Mouse (Mus musculus) liver, embryonic 14.5 days (tissue): ENCODE measurements around the gene Lsm7. TPM values are rescaled to one million over a fixed set of nuclear protein-coding genes. Genes with fewer than 3 reads are reported as not detected.

ENCODE experiments used
- ATAC-seq: fragments of 200-750 bp; cut with Nextera tagmentation; 2 replicates; pipeline ENCODE4 v1.8.0; 2017; ENCODE audit warnings: moderate number of reproducible peaks, mild to moderate bottlenecking, moderate library complexity; ENCODE audit not compliant: insufficient read depth
- DNase-seq, 3 experiments: peaks; one replicate each; pipeline ENCODE4 v3.0.0-alpha.2; 2012 to 2013; ENCODE audit warnings: low read depth in 3 of 3, low spot score in 3 of 3
- H3K27ac ChIP-seq: fragments of 300-500 bp; sonication (generic); 2 replicates; pipeline ENCODE4 v1.5.1; 2014; ENCODE audit warnings: moderate library complexity, mild to moderate bottlenecking, control low read depth, inconsistent platforms
- H3K27me3 ChIP-seq: fragments of 300-500 bp; sonication (generic); 2 replicates; pipeline ENCODE4 v1.6.1; 2014; ENCODE audit warnings: mild to moderate bottlenecking, low read length, moderate library complexity; ENCODE audit not compliant: control insufficient read depth, insufficient read depth
- H3K36me3 ChIP-seq: fragments of 300-500 bp; sonication (generic); replicated peaks from 2 replicates; pipeline ENCODE4 v1.6.1; 2014; ENCODE audit warnings: low read depth; ENCODE audit not compliant: control insufficient read depth, insufficient read depth
- H3K4me1 ChIP-seq, 2 experiments: fragments of 200-500 bp in 1 of 2; fragments of 300-500 bp in 1 of 2; sonication (generic) in 1 of 2; replicated peaks; 2 replicates each; pipeline ENCODE4 v1.6.1; 2012 to 2014; ENCODE audit warnings: antibody characterized with exemption in 1 of 2, inconsistent platforms in 1 of 2, low read length in 1 of 2; ENCODE audit not compliant: control insufficient read depth in 2 of 2, insufficient read depth in 2 of 2
- H3K4me2 ChIP-seq: fragments of 300-500 bp; sonication (generic); 2 replicates; pipeline ENCODE4 v1.6.1; 2014; ENCODE audit warnings: low read depth, mild to moderate bottlenecking, control low read depth, moderate library complexity
- H3K4me3 ChIP-seq, 2 experiments: fragments of 200-500 bp in 1 of 2; fragments of 300-500 bp in 1 of 2; sonication (generic) in 1 of 2; 2 replicates each; pipeline ENCODE4 v1.5.1; 2012 to 2014; ENCODE audit warnings: low read depth in 2 of 2, low read length in 2 of 2, mild to moderate bottlenecking in 2 of 2, control low read depth in 1 of 2, inconsistent platforms in 1 of 2, moderate library complexity in 1 of 2; ENCODE audit not compliant: insufficient read depth in 1 of 2
- H3K9ac ChIP-seq: fragments of 300-500 bp; sonication (generic); replicated peaks from 2 replicates; pipeline ENCODE4 v1.6.1; 2014; ENCODE audit warnings: mild to moderate bottlenecking, control low read depth, moderate library complexity
- H3K9me3 ChIP-seq: fragments of 300-500 bp; sonication (generic); 2 replicates; pipeline ENCODE4 v1.6.1; 2016; ENCODE audit warnings: low read length, mixed read lengths; ENCODE audit not compliant: control insufficient read depth
- CTCF ChIP-seq: IDR thresholded peaks from 2 replicates; pipeline ENCODE4 v1.5.1; 2016; ENCODE audit warnings: antibody characterized with exemption, low read depth, control low read depth
- EP300 ChIP-seq: IDR thresholded peaks from 2 replicates; pipeline ENCODE4 v1.6.1; 2016; ENCODE audit warnings: antibody characterized with exemption, low read depth
- WGBS: fragments of 180-500 bp; shearing (Covaris S2); extraction: QIAGEN DNeasy Blood & Tissue Kit; methylation state at CpG from one replicate; pipeline ENCODE4 v1.1.7; 2014; ENCODE audit not compliant: insufficient replicate concordance; 5-methylcytosine and 5-hydroxymethylcytosine counted together
- polyA plus RNA-seq, 2 experiments: library from polyadenylated mRNA; depleted of rRNA in 1 of 2; stranded (reverse) in 1 of 2; unstranded in 1 of 2; fragments of >200 nt; fragmentation: Nextera tagmentation in 1 of 2; extraction: Ambion mirVana in 1 of 2; gene quantifications; 2 replicates each; pipeline versions ENCODE4 v1.2.1 to v1.2.3; 2012 to 2014

Gene Lsm7
- polyA plus RNA-seq, 2 experiments = 178 to 215 TPM

DNA sequence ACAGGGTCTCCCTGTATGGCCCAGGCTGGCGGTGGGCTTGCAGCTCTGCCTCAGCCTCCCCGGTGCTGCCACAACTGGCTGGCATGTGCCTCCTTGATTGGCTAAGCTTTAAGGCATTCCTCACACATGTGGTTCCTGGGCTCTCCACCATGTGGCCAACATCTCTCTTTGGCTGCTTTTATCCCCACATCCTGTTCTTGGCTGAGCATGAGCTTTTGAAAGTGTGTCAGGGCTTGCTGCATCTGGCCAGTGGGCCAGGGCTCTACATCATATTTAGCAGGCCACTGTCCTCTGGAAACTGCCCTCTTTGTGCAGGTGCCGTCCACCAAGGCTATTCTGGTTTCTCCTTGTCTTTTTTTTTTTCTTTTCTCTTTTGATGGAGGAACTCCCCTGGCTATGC lies 1.3 kb upstream of the Lsm7 start:
- Histone ChIP-seq H3K4me1 (peaks cover 46 to 51% of the 10 kb centered on the region in 2 experiments), H3K27me3 (no peaks in the 10 kb centered on the region), H3K4me3 (peak overlapping the region; percentile 69 to 100), H3K27ac (peak overlapping the region; percentile 100), H3K36me3 (peaks cover 14% of the 10 kb centered on the region), H3K9me3 (no peaks in the 10 kb centered on the region), H3K9ac (peak overlapping the region; percentile 99), H3K4me2 (peak overlapping the region; percentile 99)
- TF ChIP-seq EP300 = no peak
- TF ChIP-seq CTCF = peak; percentile 56
- peak in 1 of 3 experiments; percentile 46 for DNase-seq
- 31% methylated on average over 3 of the region's 3 CpGs for WGBS
- no peak for ATAC-seq

DNA sequence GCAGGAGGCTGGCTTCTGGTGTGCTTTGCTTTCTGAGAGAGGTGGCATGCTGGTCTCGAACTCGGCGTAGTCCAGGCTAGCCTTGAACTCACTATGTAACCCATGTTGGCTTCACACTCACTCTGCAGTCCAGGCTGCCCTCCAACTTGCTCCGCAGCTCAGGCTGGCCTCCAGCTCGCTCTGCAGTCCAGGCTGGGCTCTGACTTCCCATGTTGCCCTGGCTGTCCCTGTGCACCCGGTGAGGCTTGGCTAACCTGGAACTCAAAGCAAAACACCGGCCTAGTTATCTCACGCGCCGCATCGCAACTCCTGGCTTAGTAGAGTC lies 702 bp upstream of the Lsm7 start:
- Histone ChIP-seq H3K9ac (peak overlapping the region; percentile 99), H3K4me2 (peak overlapping the region; percentile 99), H3K4me1 (peaks cover 40 to 46% of the 10 kb centered on the region in 2 experiments), H3K9me3 (no peaks in the 10 kb centered on the region), H3K36me3 (peaks cover 11% of the 10 kb centered on the region), H3K4me3 (peak overlapping the region; percentile 69 to 100), H3K27me3 (no peaks in the 10 kb centered on the region), H3K27ac (peak overlapping the region; percentile 100)
- 7% methylated on average over 11 of the region's 11 CpGs for WGBS
- DNase-seq = no peak
- no peak for TF ChIP-seq CTCF
- no peak for TF ChIP-seq EP300
- no peak for ATAC-seq

DNA sequence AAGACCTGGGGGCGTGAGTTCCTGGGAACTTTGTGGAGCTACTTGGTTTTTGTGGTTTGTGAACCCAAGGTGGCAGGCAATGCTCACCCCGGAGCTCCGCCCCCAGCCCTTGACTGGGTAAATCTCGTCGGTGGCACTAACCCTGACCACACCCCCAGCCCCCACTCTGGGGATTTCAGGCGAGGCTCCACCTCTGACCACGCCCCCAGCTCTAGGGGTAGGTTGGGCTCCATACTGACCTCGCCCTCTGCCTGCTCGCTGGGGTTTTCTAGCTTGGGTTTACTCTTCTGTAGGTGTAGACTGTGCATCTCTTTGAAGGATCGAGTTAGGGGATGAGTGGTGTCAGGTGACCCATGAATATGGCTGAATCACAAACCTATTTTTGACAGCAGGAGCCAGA lies 6.4 kb downstream of the Lsm7 start:
- no peak overlapping the region for H3K4me2 ChIP-seq
- H3K4me1 ChIP-seq = peaks cover 0 to 10% of the 10 kb centered on the region in 2 experiments; a peak in 2 of 4 replicates
- no peak overlapping the region for H3K4me3 ChIP-seq
- H3K27ac ChIP-seq = no peak overlapping the region
- no peak overlapping the region for H3K9ac ChIP-seq
- no peak for TF ChIP-seq CTCF
- H3K36me3 ChIP-seq = peaks cover 9% of the 10 kb centered on the region
- ATAC-seq (peak; percentile 77), DNase-seq (peak in 2 of 3 experiments; percentile 54 to 64)
- 3% methylated on average over 10 of the region's 10 CpGs for WGBS
- no peaks in the 10 kb centered on the region for H3K9me3 ChIP-seq
- H3K27me3 ChIP-seq = peaks cover 25% of the 10 kb centered on the region

GRCm38 (mm10) chr10:80845732-80846131 lies 9.3 kb downstream of the Lsm7 start:
- DNase-seq = no peak
- Histone ChIP-seq H3K4me3 (no peak overlapping the region), H3K27me3 (peaks cover 47% of the 10 kb centered on the region), H3K9me3 (no peaks in the 10 kb centered on the region), H3K36me3 (no peaks in the 10 kb centered on the region), H3K9ac (no peak overlapping the region), H3K4me2 (no peak overlapping the region), H3K27ac (no peak overlapping the region), H3K4me1 (peaks cover 0 to 10% of the 10 kb centered on the region in 2 experiments; a peak in 2 of 4 replicates)
- TF ChIP-seq CTCF (no peak), EP300 (no peak)
- WGBS = 69% methylated on average over 12 of the region's 12 CpGs
- ATAC-seq = no peak

DNA sequence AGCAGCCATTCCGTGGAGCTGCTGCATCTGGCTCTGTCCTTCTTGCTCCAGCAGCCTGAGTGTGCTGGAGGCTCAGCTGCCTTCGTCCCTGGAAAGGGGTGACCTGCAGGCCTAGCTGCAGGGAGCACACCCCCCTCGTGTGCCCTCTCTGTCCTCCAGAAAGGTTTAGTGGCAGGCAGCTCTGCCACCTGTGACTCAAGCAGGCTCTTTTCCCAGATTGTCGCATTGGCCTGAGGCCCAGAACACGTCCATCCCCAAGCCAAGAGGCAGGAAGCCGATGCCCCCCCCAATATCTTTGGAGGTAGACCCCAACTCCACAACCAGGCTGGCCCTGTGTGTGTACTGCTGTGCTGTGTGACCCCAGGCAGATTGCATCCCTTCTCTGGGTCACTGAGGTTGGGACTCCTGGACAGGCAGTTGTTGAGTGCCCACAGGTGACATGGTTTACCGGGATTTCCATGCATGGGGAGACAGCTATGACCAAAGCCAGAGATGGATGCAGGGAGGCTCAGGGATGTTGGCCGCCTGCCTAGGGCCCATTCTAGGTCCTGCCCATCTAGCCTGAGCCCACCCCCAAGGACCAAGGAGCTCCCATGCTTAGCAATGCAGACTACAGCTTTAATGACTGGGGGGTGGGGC lies 9.8 kb downstream of the Lsm7 start:
- no peak for ATAC-seq
- no peak for DNase-seq
- Histone ChIP-seq H3K36me3 (no peaks in the 10 kb centered on the region), H3K9me3 (no peaks in the 10 kb centered on the region), H3K4me2 (no peak overlapping the region), H3K27me3 (peaks cover 47% of the 10 kb centered on the region), H3K4me1 (peaks cover 0 to 10% of the 10 kb centered on the region in 2 experiments; a peak in 2 of 4 replicates), H3K9ac (no peak overlapping the region), H3K27ac (no peak overlapping the region), H3K4me3 (no peak overlapping the region)
- TF ChIP-seq CTCF (no peak), EP300 (no peak)
- 68% methylated on average over 8 of the region's 8 CpGs for WGBS
